Mouse (Mus musculus): ENCODE data around the gene Arhgdia.

- TF ChIP-seq CTCF (IDR thresholded peaks at IDR 0.05; ENCODE audit: borderline replicate concordance, insufficient read depth, low read length), result no peak
- no peak for TF ChIP-seq POLR2A (IDR thresholded peaks at IDR 0.05; ENCODE audit: low read depth, low read length)
Observed at GRCm38 (mm10) chr11:120534093-120534492, 47.3 kb downstream of the Arhgdia start.

All from embryonic fibroblast, embryonic 13.5 days (primary cell).